Mouse (Mus musculus): ENCODE data around the gene Neurog2. TPM values are rescaled to one million over a fixed set of nuclear protein-coding genes. Genes with fewer than 3 reads are reported as not detected.

Gene Neurog2
- polyA plus RNA-seq, 1 experiment = not detected

GRCm38 (mm10) chr3:127626524-127626923 lies 6.4 kb upstream of the Neurog2 start:
- TF ChIP-seq MYOG (IDR thresholded peaks at IDR 0.05; ENCODE audit: control insufficient read depth, extremely low read depth, insufficient read length) (no peak), MYOD1 (IDR thresholded peaks at IDR 0.05; ENCODE audit: control insufficient read depth, insufficient read length, low read depth) (no peak), USF1 (IDR thresholded peaks at IDR 0.05; ENCODE audit: low read depth) (no peak), FOSL1 (IDR thresholded peaks at IDR 0.05; ENCODE audit: insufficient read depth, low read length, poor library complexity, severe bottlenecking) (no peak), MAX (IDR thresholded peaks at IDR 0.05) (no peak), CTCF (IDR thresholded peaks at IDR 0.05; ENCODE audit: control insufficient read depth, insufficient read depth, insufficient read length) (no peak), CEBPB (IDR thresholded peaks at IDR 0.05; ENCODE audit: low read depth) (no peak)
- no peaks in the 10 kb centered on the region for H3K36me3 ChIP-seq (ENCODE audit: control insufficient read depth, insufficient read depth)
- no peak overlapping the region for H3ac ChIP-seq (ENCODE audit: control insufficient read depth, insufficient read length, low read depth)
- H3K79me2 ChIP-seq (ENCODE audit: control insufficient read depth, insufficient read depth) = no peaks in the 10 kb centered on the region
- H3K27me3 ChIP-seq (ENCODE audit: control insufficient read depth, insufficient read depth, insufficient read length) = peaks cover 24% of the 10 kb centered on the region
- no peaks in the 10 kb centered on the region for H3K79me3 ChIP-seq (ENCODE audit: low read depth)
- no peak overlapping the region for H3K4me3 ChIP-seq (ENCODE audit: insufficient read depth, poor library complexity, severe bottlenecking)

GRCm38 (mm10) chr3:127627151-127627955 lies 5.6 kb upstream of the Neurog2 start:
- Histone ChIP-seq H3K79me2 (ENCODE audit: control insufficient read depth, insufficient read depth) (no peaks in the 10 kb centered on the region), H3K36me3 (ENCODE audit: control insufficient read depth, insufficient read depth) (no peaks in the 10 kb centered on the region), H3K79me3 (ENCODE audit: low read depth) (no peaks in the 10 kb centered on the region), H3K27me3 (ENCODE audit: control insufficient read depth, insufficient read depth, insufficient read length) (peaks cover 33% of the 10 kb centered on the region), H3K4me3 (ENCODE audit: insufficient read depth, poor library complexity, severe bottlenecking) (no peak overlapping the region), H3ac (ENCODE audit: control insufficient read depth, insufficient read length, low read depth) (no peak overlapping the region)
- no peak for TF ChIP-seq MYOG (IDR thresholded peaks at IDR 0.05; ENCODE audit: control insufficient read depth, extremely low read depth, insufficient read length)
- no peak for TF ChIP-seq MYOD1 (IDR thresholded peaks at IDR 0.05; ENCODE audit: control insufficient read depth, insufficient read length, low read depth)
- TF ChIP-seq CEBPB (IDR thresholded peaks at IDR 0.05; ENCODE audit: low read depth) = no peak
- no peak for TF ChIP-seq MAX (IDR thresholded peaks at IDR 0.05)
- no peak for TF ChIP-seq USF1 (IDR thresholded peaks at IDR 0.05; ENCODE audit: low read depth)
- no peak for TF ChIP-seq FOSL1 (IDR thresholded peaks at IDR 0.05; ENCODE audit: insufficient read depth, low read length, poor library complexity, severe bottlenecking)
- no peak for TF ChIP-seq CTCF (IDR thresholded peaks at IDR 0.05; ENCODE audit: control insufficient read depth, insufficient read depth, insufficient read length)

GRCm38 (mm10) chr3:127627956-127628310 lies 5.0 kb upstream of the Neurog2 start:
- peaks cover 39% of the 10 kb centered on the region for H3K27me3 ChIP-seq (ENCODE audit: control insufficient read depth, insufficient read depth, insufficient read length)

DNA sequence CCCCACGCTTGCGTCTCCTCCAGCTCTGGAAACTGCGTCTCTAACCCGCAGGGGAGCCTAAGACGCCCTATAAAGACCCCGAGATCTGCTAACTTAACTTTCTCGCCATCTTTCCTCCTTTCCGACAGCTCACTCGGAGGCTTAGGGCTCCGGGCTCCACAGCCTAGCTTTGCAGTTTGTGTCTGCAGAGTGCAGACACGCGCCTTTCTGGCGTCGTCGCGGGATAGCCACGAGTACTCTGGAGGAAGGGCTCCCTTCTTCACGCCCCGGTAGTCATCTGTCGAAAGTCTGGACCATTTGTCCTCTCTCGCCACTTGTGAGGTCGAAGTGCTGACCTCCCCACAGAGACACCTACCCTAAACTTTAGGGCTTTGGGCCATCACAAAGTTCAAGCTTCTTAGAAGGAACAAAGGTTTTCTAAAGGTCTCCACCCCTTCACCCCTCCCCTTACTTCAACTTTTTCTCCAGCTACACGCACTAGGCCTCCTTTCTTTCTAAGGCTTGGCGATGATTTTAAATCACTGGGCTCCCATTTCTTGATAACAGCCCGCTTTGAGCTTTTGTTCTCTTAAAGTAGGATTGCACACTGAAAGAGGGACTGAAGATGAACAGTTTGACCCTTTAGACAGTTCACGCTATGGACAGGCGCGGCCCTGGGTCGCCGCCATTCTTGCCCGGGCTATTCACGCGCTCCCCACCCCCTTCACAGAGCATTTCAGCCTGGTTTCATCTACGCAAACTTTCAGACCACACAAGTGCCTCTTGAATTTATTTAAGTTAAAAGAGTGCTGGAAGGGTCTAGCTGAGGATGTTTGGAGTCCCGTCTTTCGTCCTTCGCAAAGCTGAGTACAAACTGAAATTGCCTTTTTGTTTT lies 4.4 kb upstream of the Neurog2 start:
- no peak overlapping the region for H3K4me3 ChIP-seq (ENCODE audit: insufficient read depth, poor library complexity, severe bottlenecking)
- H3K27me3 ChIP-seq (ENCODE audit: control insufficient read depth, insufficient read depth, insufficient read length) = peaks cover 45% of the 10 kb centered on the region
- H3K36me3 ChIP-seq (ENCODE audit: control insufficient read depth, insufficient read depth) = no peaks in the 10 kb centered on the region
- TF ChIP-seq CEBPB (IDR thresholded peaks at IDR 0.05; ENCODE audit: low read depth) (no peak), USF1 (IDR thresholded peaks at IDR 0.05; ENCODE audit: low read depth) (no peak), FOSL1 (IDR thresholded peaks at IDR 0.05; ENCODE audit: insufficient read depth, low read length, poor library complexity, severe bottlenecking) (no peak), CTCF (IDR thresholded peaks at IDR 0.05; ENCODE audit: control insufficient read depth, insufficient read depth, insufficient read length) (no peak), MYOG (IDR thresholded peaks at IDR 0.05; ENCODE audit: control insufficient read depth, extremely low read depth, insufficient read length) (no peak), MAX (IDR thresholded peaks at IDR 0.05) (no peak), MYOD1 (IDR thresholded peaks at IDR 0.05; ENCODE audit: control insufficient read depth, insufficient read length, low read depth) (no peak)
- no peaks in the 10 kb centered on the region for H3K79me3 ChIP-seq (ENCODE audit: low read depth)
- no peak overlapping the region for H3ac ChIP-seq (ENCODE audit: control insufficient read depth, insufficient read length, low read depth)
- H3K79me2 ChIP-seq (ENCODE audit: control insufficient read depth, insufficient read depth) = no peaks in the 10 kb centered on the region

More at GRCm38 (mm10) chr3:127627956-127628310, 5.0 kb upstream of the Neurog2 start:
- Histone ChIP-seq H3K79me2 (ENCODE audit: control insufficient read depth, insufficient read depth) (no peaks in the 10 kb centered on the region), H3K36me3 (ENCODE audit: control insufficient read depth, insufficient read depth) (no peaks in the 10 kb centered on the region), H3K4me3 (ENCODE audit: insufficient read depth, poor library complexity, severe bottlenecking) (no peak overlapping the region), H3ac (ENCODE audit: control insufficient read depth, insufficient read length, low read depth) (no peak overlapping the region), H3K79me3 (ENCODE audit: low read depth) (no peaks in the 10 kb centered on the region)
- TF ChIP-seq CEBPB (IDR thresholded peaks at IDR 0.05; ENCODE audit: low read depth) (no peak), USF1 (IDR thresholded peaks at IDR 0.05; ENCODE audit: low read depth) (no peak), CTCF (IDR thresholded peaks at IDR 0.05; ENCODE audit: control insufficient read depth, insufficient read depth, insufficient read length) (no peak), FOSL1 (IDR thresholded peaks at IDR 0.05; ENCODE audit: insufficient read depth, low read length, poor library complexity, severe bottlenecking) (no peak), MYOG (IDR thresholded peaks at IDR 0.05; ENCODE audit: control insufficient read depth, extremely low read depth, insufficient read length) (no peak), MYOD1 (IDR thresholded peaks at IDR 0.05; ENCODE audit: control insufficient read depth, insufficient read length, low read depth) (no peak), MAX (IDR thresholded peaks at IDR 0.05) (no peak)

- peaks cover 58% of the 10 kb centered on the region for H3K27me3 ChIP-seq (ENCODE audit: control insufficient read depth, insufficient read depth, insufficient read length)
- H3K4me3 ChIP-seq (ENCODE audit: insufficient read depth, poor library complexity, severe bottlenecking) = no peak overlapping the region
- no peak for TF ChIP-seq MYOD1 (IDR thresholded peaks at IDR 0.05; ENCODE audit: control insufficient read depth, insufficient read length, low read depth)
- TF ChIP-seq USF1 (IDR thresholded peaks at IDR 0.05; ENCODE audit: low read depth) = no peak
- no peak for TF ChIP-seq CEBPB (IDR thresholded peaks at IDR 0.05; ENCODE audit: low read depth)
- TF ChIP-seq FOSL1 (IDR thresholded peaks at IDR 0.05; ENCODE audit: insufficient read depth, low read length, poor library complexity, severe bottlenecking) = no peak
- no peak for TF ChIP-seq MYOG (IDR thresholded peaks at IDR 0.05; ENCODE audit: control insufficient read depth, extremely low read depth, insufficient read length)
- TF ChIP-seq MAX (IDR thresholded peaks at IDR 0.05) = no peak
- TF ChIP-seq CTCF (IDR thresholded peaks at IDR 0.05; ENCODE audit: control insufficient read depth, insufficient read depth, insufficient read length) = no peak
- no peak overlapping the region for H3ac ChIP-seq (ENCODE audit: control insufficient read depth, insufficient read length, low read depth)
- no peaks in the 10 kb centered on the region for H3K79me2 ChIP-seq (ENCODE audit: control insufficient read depth, insufficient read depth)
- no peaks in the 10 kb centered on the region for H3K79me3 ChIP-seq (ENCODE audit: low read depth)
- H3K36me3 ChIP-seq (ENCODE audit: control insufficient read depth, insufficient read depth) = no peaks in the 10 kb centered on the region
Measured at GRCm38 (mm10) chr3:127630190-127630589, 2.7 kb upstream of the Neurog2 start.

All from C2C12 (cell line).